9 mouse cellular contexts compared by ENCODE assay signal in genomic region chr2:25183336-25183735, GRCm38 (mm10). TPM values are rescaled to one million over a fixed set of nuclear protein-coding genes. Genes with fewer than 3 reads are reported as not detected.
DNase-seq lines count a peak whose midpoint lies in the region; ATAC-seq lines count a peak whose summit lies in the region.
"Had no signal": no experiment of that assay in that cellular context is flagged by ENCODE, and none has a peak within 500 bp of the region (broad histone marks: within the 10 kb centered on the region; RNA-seq: fewer than 3 reads in every experiment).

No protein-coding gene starts in this region.

- 72% methylated on average over 2 of the region's 2 CpGs for WGBS in heart, embryonic 12.5 days
- WGBS in forebrain, embryonic 13.5 days: 44% methylated on average over 2 of the region's 2 CpGs
- 46% methylated on average over 2 of the region's 2 CpGs for WGBS in midbrain, embryonic 13.5 days

- peaks cover 28% of the 10 kb centered on the region for H3K4me1 ChIP-seq in heart, embryonic 12.5 days (replicated peaks)
- H3K4me1 ChIP-seq in forebrain, embryonic 13.5 days: peaks cover 71% of the 10 kb centered on the region
- peaks cover 79% of the 10 kb centered on the region for H3K4me1 ChIP-seq in midbrain, embryonic 13.5 days (replicated peaks)

- no peak overlapping the region for H3K27ac ChIP-seq in heart, embryonic 12.5 days (ENCODE audit: poor library complexity, severe bottlenecking)
- H3K27ac ChIP-seq in forebrain, embryonic 13.5 days: peak overlapping the region; percentile 52; the same call in 1 of the 2 replicates
- peak overlapping the region; percentile 64 for H3K27ac ChIP-seq in midbrain, embryonic 13.5 days

- H3K9ac ChIP-seq in heart, embryonic 12.5 days: no peak overlapping the region
- peak overlapping the region; percentile 93; the same call in 1 of the 2 replicates for H3K9ac ChIP-seq in forebrain, embryonic 13.5 days
- 0 out of 2 replicates have a peak overlapping the region, but pooled peaks have one; percentile 75 for H3K9ac ChIP-seq in midbrain, embryonic 13.5 days (replicated peaks)

- intact Hi-C loops in heart, postnatal 36 days (cut with DNase I): loop anchor here (5.0 kb wide), 1 partner anchor 41 kb away; no protein-coding TSS in a partner anchor

- peak overlapping the region; percentile 56 for H3K4me2 ChIP-seq in heart, embryonic 12.5 days
- peak overlapping the region; percentile 84 for H3K4me2 ChIP-seq in forebrain, embryonic 13.5 days
- peak overlapping the region; percentile 65 for H3K4me2 ChIP-seq in midbrain, embryonic 13.5 days (replicated peaks)

- DNase-seq in heart, postnatal 36 days: no peak
- DNase-seq in 416B (ENCODE audit: low read depth): peak; percentile 46
- no peak for DNase-seq in adrenal gland, postnatal 36 days
- DNase-seq in cerebellum, adult 9-10 months: no peak
- no peak for DNase-seq in spleen, adult 12 weeks (ENCODE audit: low spot score)

- no peak overlapping the region for H3K4me3 ChIP-seq in heart, embryonic 12.5 days
- peak overlapping the region; percentile 82 for H3K4me3 ChIP-seq in forebrain, embryonic 13.5 days
- H3K4me3 ChIP-seq in midbrain, embryonic 13.5 days (replicated peaks): peak overlapping the region; percentile 65

- H3K9me3 ChIP-seq in heart, embryonic 12.5 days (replicated peaks): no peaks in the 10 kb centered on the region
- H3K9me3 ChIP-seq in forebrain, embryonic 13.5 days (replicated peaks): no peaks in the 10 kb centered on the region
- no peaks in the 10 kb centered on the region for H3K9me3 ChIP-seq in midbrain, embryonic 13.5 days

- H3K36me3 ChIP-seq in heart, embryonic 12.5 days: no peaks in the 10 kb centered on the region
- H3K36me3 ChIP-seq in forebrain, embryonic 13.5 days (ENCODE audit: poor library complexity, severe bottlenecking): peaks cover 8% of the 10 kb centered on the region; the same call in 1 of the 2 replicates
- H3K36me3 ChIP-seq in midbrain, embryonic 13.5 days: no peaks in the 10 kb centered on the region

- peaks cover 31% of the 10 kb centered on the region for H3K27me3 ChIP-seq in heart, embryonic 12.5 days (replicated peaks)
- no peaks in the 10 kb centered on the region for H3K27me3 ChIP-seq in forebrain, embryonic 13.5 days
- H3K27me3 ChIP-seq in midbrain, embryonic 13.5 days: no peaks in the 10 kb centered on the region

- no peak for ATAC-seq in heart, embryonic 12.5 days (ENCODE audit: insufficient number of reproducible peaks, low FRiP score)
- ATAC-seq in forebrain, embryonic 13.5 days: no peak
- ATAC-seq in midbrain, embryonic 13.5 days: no peak

RNA-seq across cellular contexts. Expression of gene Nrarp, which starts 2.8 kb away (rescaled TPM):
- 10.8 and 12.8 TPM in 2 replicates for polyA plus RNA-seq in heart, embryonic 12.5 days (2016; fragmentation: Nextera tagmentation; extraction: Ambion mirVana)
- total RNA-seq in heart, postnatal 36 days (2021): 10 to 100 TPM in 1 of 2 experiments, 1 to 10 TPM in 1; 9.7 to 12.0 TPM
- 29.2 and 30.8 TPM in 2 replicates for polyA plus RNA-seq in forebrain, embryonic 13.5 days (2015; fragmentation: Nextera tagmentation; extraction: Ambion mirVana)
- polyA plus RNA-seq in midbrain, embryonic 13.5 days (2015; fragmentation: Nextera tagmentation; extraction: Ambion mirVana): 26.8 and 33.9 TPM in 2 replicates
- 1 to 10 TPM; 2.1 to 2.3 TPM for total RNA-seq in adrenal gland, postnatal 36 days (2021)

RNA-seq across cellular contexts. Expression of gene Tor4a, which starts 13.3 kb away (rescaled TPM):
- polyA plus RNA-seq in heart, embryonic 12.5 days (2016; fragmentation: Nextera tagmentation; extraction: Ambion mirVana): 6.6 and 7.0 TPM in 2 replicates
- total RNA-seq in heart, postnatal 36 days (2021): 1 to 10 TPM; 4.0 to 5.2 TPM
- polyA plus RNA-seq in forebrain, embryonic 13.5 days (2015; fragmentation: Nextera tagmentation; extraction: Ambion mirVana): 0.66 and 0.78 TPM in 2 replicates
- polyA plus RNA-seq in midbrain, embryonic 13.5 days (2015; fragmentation: Nextera tagmentation; extraction: Ambion mirVana): 1.1 and 1.2 TPM in 2 replicates
- 10 to 100 TPM; 14.0 to 24.8 TPM for total RNA-seq in adrenal gland, postnatal 36 days (2021)

RNA-seq across cellular contexts. Expression of gene Nelfb, which starts 28.0 kb away (rescaled TPM):
- 73.3 and 74.4 TPM in 2 replicates for polyA plus RNA-seq in heart, embryonic 12.5 days (2016; fragmentation: Nextera tagmentation; extraction: Ambion mirVana)
- 10 to 100 TPM; 38.7 to 39.9 TPM for total RNA-seq in heart, postnatal 36 days (2021)
- 95.4 and 104 TPM in 2 replicates for polyA plus RNA-seq in forebrain, embryonic 13.5 days (2015; fragmentation: Nextera tagmentation; extraction: Ambion mirVana)
- 113 and 117 TPM in 2 replicates for polyA plus RNA-seq in midbrain, embryonic 13.5 days (2015; fragmentation: Nextera tagmentation; extraction: Ambion mirVana)
- total RNA-seq in adrenal gland, postnatal 36 days (2021): 10 to 100 TPM; 54.8 to 57.2 TPM

RNA-seq across cellular contexts. Expression of gene Stpg3, which starts 31.1 kb away (rescaled TPM):
- polyA plus RNA-seq in heart, embryonic 12.5 days (2016; fragmentation: Nextera tagmentation; extraction: Ambion mirVana): not detected in 2 replicates
- total RNA-seq in heart, postnatal 36 days (2021): not detected
- not detected in 2 replicates for polyA plus RNA-seq in forebrain, embryonic 13.5 days (2015; fragmentation: Nextera tagmentation; extraction: Ambion mirVana)
- not detected in 2 replicates for polyA plus RNA-seq in midbrain, embryonic 13.5 days (2015; fragmentation: Nextera tagmentation; extraction: Ambion mirVana)
- not detected for total RNA-seq in adrenal gland, postnatal 36 days (2021)

RNA-seq across cellular contexts. Expression of gene Fam166a, which starts 35.2 kb away (rescaled TPM):
- not detected in 2 replicates for polyA plus RNA-seq in heart, embryonic 12.5 days (2016; fragmentation: Nextera tagmentation; extraction: Ambion mirVana)
- not detected for total RNA-seq in heart, postnatal 36 days (2021)
- 0.21 TPM in 1 of 2 replicates, not detected in the other for polyA plus RNA-seq in forebrain, embryonic 13.5 days (2015; fragmentation: Nextera tagmentation; extraction: Ambion mirVana)
- polyA plus RNA-seq in midbrain, embryonic 13.5 days (2015; fragmentation: Nextera tagmentation; extraction: Ambion mirVana): 0.89 TPM in 1 of 2 replicates, not detected in the other
- not detected for total RNA-seq in adrenal gland, postnatal 36 days (2021)
- polyA plus RNA-seq: limb, embryonic 11.5 days had no signal
